Mouse (Mus musculus) heart, postnatal 36 days (tissue): ENCODE data around the gene Olfr916. TPM values are rescaled to one million over a fixed set of nuclear protein-coding genes. Genes with fewer than 3 reads are reported as not detected.

ENCODE experiments used
- DNase-seq, 2 experiments: peaks; one replicate each; pipeline ENCODE4 v3.0.0; 2021 to 2022
- intact Hi-C: fragments of 180-260 bp; cut with DNase I; formaldehyde crosslinking; loops from one replicate; pipeline ENCODE4 v1.15.1; 2025
- total RNA-seq, 2 experiments: library from RNA; stranded (reverse); gene quantifications; 2 replicates each; pipeline ENCODE4 v1.2.3; 2021

The Olfr916 gene
- total RNA-seq = not detected

DNA sequence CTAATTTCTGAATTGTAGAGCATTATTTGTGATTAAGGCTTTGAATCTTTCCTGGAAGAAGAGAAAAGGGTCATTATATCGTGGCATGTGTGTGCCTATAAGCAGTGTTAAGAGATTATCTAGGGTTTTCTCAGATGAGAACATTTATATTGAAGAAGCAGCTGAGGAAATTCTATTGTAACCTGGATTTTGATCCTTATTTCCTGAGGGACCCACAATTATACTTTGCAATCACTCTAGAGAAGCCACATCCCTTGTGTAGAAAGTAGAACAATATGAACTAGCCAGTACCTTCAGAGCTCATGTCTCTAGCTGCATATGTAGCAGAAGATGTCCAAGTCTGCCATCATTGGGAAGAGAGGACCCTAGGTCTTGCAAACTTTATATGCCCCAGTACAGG lies at the start of gene Olfr916:
Gene Olfr916, minus strand, starts transcription at position 101 of the 400 bp plus-strand sequence.
- DNase-seq = no peak
- intact Hi-C loops = no loop called here

DNA sequence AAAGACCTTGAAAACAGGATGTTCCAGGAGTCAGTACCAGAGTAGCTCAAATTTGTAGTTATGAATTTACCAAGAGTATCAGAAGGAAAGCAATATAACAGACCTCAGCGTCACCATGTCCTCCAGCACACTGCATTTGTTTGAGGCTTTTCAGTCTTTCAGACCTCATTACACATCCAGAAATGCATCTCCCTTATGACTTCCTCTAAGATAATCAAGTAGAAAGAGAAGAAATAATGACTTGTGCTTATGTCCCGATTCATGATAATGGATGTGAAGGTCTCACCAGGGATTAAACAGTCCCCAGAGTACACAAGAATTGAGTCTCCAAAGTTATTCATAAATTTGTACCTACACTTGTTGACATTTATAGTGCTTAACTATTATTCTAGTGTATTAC lies 14.8 kb upstream of the Olfr916 start, which contains the start of gene Olfr918:
Gene Olfr918, minus strand, starts transcription at position 101 of the 400 bp plus-strand sequence.
- intact Hi-C loops = no loop called here
- no peak for DNase-seq

DNA sequence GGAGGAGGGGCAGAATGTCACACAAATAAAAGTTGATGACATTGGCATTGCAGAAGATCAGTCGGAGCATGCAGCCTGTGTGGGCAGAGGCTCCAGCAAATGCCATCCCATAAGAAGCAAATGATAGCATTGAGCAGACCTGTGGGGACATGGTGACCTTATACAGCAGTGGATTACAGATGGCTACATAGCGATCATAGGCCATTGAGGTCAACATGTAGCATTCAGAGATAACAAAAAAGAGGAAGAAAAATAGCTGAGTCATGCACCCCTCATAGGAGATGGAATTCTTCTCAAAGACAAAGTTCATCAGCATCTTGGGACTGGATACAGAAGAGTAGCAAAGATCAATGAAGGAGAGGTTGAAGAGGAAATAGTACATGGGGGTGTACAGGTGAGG lies 13.2 kb upstream of the Olfr916 start:
- no peak for DNase-seq
- intact Hi-C loops = no loop called here

DNA sequence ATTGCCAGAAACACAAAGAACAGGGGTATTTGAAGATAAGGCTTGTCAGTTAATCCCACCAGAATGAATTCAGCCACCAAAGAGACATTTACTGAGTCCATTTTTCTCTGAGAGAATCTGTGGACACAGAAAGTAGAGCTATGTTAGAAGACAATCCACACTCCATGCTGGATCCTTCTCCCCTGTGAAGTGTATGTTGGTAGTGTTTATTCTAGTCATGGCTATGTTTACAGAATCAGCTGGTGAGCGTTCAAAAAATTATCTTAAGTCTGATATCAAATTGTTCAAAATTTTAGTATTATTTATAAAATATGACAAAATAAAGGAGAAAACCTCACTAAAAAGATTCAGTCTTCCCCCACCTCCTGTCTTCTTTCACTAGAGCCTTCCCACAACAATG lies 6.1 kb upstream of the Olfr916 start, which contains the start of gene Olfr917:
Gene Olfr917, minus strand, starts transcription at position 101 of the 400 bp plus-strand sequence.
- no peak for DNase-seq
- intact Hi-C loops = no loop called here

DNA sequence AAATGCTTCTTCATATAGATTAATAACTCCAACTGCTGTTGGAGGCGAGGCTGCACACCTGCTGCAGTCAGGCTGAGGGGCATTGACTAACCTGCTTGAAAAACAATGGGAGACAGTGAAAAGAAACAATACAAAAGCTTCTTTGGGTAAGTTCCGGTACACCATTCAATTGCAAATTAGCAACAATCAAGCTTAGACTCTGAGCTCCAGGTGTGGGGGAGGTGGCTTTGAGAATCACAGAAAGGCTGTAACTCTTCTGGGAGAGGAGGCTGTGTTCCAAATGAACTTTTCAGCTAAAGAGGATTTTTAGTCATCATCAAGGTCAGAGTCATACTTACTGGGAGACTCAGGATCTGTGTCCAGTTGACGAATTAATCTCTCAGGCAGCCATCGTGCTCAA lies 27.3 kb downstream of the Olfr916 start:
- intact Hi-C loops = no loop called here
- no peak for DNase-seq

Other genes with a start within 250 kb of the Olfr916 start
- gene Olfr901, start 230.4 kb downstream of the Olfr916 start, total RNA-seq = not detected
- gene Olfr902, start 212.2 kb downstream of the Olfr916 start, total RNA-seq = not detected
- not detected for gene Olfr904, start 196.7 kb downstream of the Olfr916 start, total RNA-seq
- gene Olfr905, start 188.8 kb downstream of the Olfr916 start, total RNA-seq = not detected
- not detected for gene Olfr906, start 172.8 kb downstream of the Olfr916 start, total RNA-seq
- not detected for gene Olfr907, start 164.1 kb downstream of the Olfr916 start, total RNA-seq
- gene Olfr911-ps1, start 138.3 kb downstream of the Olfr916 start, total RNA-seq = not detected
- gene Olfr910, start 122.0 kb downstream of the Olfr916 start, total RNA-seq = not detected
- gene Olfr912, start 79.7 kb downstream of the Olfr916 start, total RNA-seq = not detected
- gene Olfr913, start 67.1 kb downstream of the Olfr916 start, total RNA-seq = not detected
- gene Olfr914, start 54.8 kb downstream of the Olfr916 start, total RNA-seq = not detected
- not detected for gene Olfr917, start 6.0 kb upstream of the Olfr916 start, total RNA-seq
- not detected for gene Olfr918, start 14.7 kb upstream of the Olfr916 start, total RNA-seq
- not detected for gene Olfr919, start 43.8 kb upstream of the Olfr916 start, total RNA-seq
- gene Vwa5a, start 58.4 kb upstream of the Olfr916 start, total RNA-seq = 10 to 100 TPM; 28.7 to 36.1 TPM
- gene Olfr920, start 92.4 kb upstream of the Olfr916 start, total RNA-seq = under 1 TPM; 0.06 to 0.08 TPM
- not detected for gene Olfr921, start 113.2 kb upstream of the Olfr916 start, total RNA-seq
- not detected for gene Olfr922, start 154.7 kb upstream of the Olfr916 start, total RNA-seq
- gene Olfr923, start 166.7 kb upstream of the Olfr916 start, total RNA-seq = not detected
- not detected for gene Olfr924, start 184.6 kb upstream of the Olfr916 start, total RNA-seq
- gene Olfr26, start 195.2 kb upstream of the Olfr916 start, total RNA-seq = not detected
- gene Olfr926, start 217.3 kb upstream of the Olfr916 start, total RNA-seq = not detected